Mouse (Mus musculus): ENCODE data around the gene Gemin7. TPM values are rescaled to one million over a fixed set of nuclear protein-coding genes. Genes with fewer than 3 reads are reported as not detected.

The Gemin7 gene
- total and polyA plus RNA-seq, 3 experiments, result 63.2 to 101 (median 64.4) TPM

DNA sequence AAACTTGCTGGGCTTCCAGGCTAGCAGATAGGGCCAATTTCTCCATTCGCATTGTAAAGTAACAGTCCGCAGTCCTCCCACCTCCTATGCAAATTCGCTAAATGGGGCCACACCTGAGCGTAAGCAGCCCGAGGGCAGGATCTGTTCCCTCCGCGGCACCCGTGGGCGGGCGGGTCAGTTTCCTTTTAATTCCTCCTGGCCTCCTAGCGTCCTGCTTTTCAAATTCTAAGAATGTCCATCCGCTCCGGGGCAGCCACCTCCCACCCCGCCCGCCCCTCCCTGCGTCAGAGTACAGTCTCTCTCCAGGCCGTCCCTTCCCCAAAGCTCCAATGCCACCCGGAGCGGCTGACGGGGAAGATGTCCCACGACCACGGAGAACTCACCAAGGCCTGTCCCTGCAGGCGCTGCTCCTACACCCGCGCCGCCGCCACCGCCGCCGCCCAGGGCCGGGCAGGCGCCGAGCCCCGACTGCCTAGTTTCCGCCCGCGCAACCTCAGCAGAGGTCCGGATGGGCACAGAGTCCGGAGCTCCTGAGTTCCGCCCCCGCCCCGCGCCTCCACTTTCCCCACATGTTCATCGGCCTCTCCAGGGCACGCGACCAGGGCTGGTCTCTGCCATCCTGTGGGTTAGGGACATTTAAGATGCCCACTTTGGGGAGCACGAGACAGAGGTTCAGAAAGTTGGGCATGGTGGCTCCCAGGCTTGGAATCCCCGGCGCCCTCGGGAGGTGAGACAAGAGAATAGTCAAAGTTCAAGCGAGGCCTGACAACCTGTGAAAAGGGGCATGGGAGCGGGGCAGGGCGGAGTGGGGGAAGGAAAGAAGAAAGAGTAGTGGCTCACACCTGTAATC, 4.2 kb downstream of the Gemin7 start (continued):
- TF ChIP-seq ETS1 (conservative IDR thresholded peaks at IDR 0.05; ENCODE audit: low read depth, low read length), result no peak; the same call in 1 of the 2 replicates

DNA sequence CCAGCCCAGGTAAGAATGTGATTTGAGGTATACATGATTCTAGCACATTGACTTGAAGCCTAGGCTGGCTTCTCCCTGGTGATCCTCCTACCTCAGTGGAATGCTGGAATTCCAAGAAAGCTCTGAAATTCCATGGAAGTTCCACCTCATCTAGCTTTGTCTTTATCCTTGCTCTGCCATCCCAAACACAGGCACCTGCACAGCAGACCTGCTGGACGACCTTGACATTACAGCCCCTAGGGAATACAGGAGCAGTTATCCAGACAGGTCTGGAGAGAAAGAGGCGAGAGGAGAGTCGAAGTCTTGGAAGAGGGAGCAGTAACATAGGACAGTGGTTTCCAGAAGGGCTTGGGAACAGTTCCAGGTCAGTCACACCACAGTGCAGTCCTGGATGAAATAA, 7.7 kb downstream of the Gemin7 start:
- in situ Hi-C loops (cut with MboI; ENCODE audit: low pct_ligation_motif_present, low pct_unique_long_range_greater_than_20kb, low sequenced_read_pairs), result loop anchor here (10.0 to 25.0 kb wide), 2 partner anchors 65 to 157 kb away; partner anchors contain the start of genes Bloc1s3, Ckm, Klc3 and Trappc6a
- no peaks in the 10 kb centered on the region for H3K27me3 ChIP-seq (replicated peaks)

DNA sequence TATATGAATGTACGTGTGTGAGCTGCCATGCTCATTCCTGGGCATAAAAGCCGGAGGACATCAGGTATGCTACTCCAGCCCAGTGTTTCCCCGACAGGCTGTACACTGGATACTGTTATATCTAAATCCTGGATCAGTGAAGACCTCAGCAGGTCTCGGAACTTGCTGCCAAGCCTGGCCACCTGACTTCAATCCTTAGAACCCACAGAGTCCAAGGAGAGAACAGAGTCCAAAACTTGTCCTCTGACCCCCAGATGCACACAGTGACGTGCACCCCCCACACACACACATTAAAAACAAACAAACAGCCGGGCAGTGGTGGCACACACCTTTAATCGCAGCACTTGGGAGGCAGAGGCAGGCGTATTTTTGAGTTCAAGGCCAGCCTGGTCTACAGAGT, 10.0 kb downstream of the Gemin7 start:
- Histone ChIP-seq H3K9ac (ENCODE audit: insufficient read depth, low read depth) (no peak overlapping the region), H3K4me1 (ENCODE audit: control insufficient read depth in 1 of 2, insufficient read depth in 2 of 2) (peaks cover 3 to 39% of the 10 kb centered on the region in 2 experiments; a peak in 3 of 4 replicates), H3K36me3 (replicated peaks in 1 of 2; ENCODE audit: control insufficient read depth in 1 of 2, insufficient read depth in 1 of 2, low read length in 1 of 2) (peaks cover 48 to 81% of the 10 kb centered on the region in 2 experiments), H3K27me3 (replicated peaks) (no peaks in the 10 kb centered on the region), H3K9me3 (replicated peaks; ENCODE audit: low read length) (peaks cover 13% of the 10 kb centered on the region), H3K27ac (ENCODE audit: insufficient read depth, low read depth) (no peak overlapping the region), H3K4me2 (ENCODE audit: insufficient read depth, low read depth, poor library complexity, severe bottlenecking) (no peak overlapping the region), H3K4me3 (replicated peaks in 1 of 3; ENCODE audit: low read depth in 2 of 3, low read length in 2 of 3, poor library complexity in 1 of 3) (no peak overlapping the region), H3K79me2 (replicated peaks; ENCODE audit: control insufficient read depth, extremely low read depth, insufficient read depth, poor library complexity, severe bottlenecking) (peaks cover 38% of the 10 kb centered on the region)
- in situ Hi-C loops (cut with MboI; ENCODE audit: low pct_ligation_motif_present, low pct_unique_long_range_greater_than_20kb, low sequenced_read_pairs) (loop anchor here (25.0 kb wide), 1 partner anchor 155 kb away; the partner anchor contains the start of genes Ckm and Klc3), dilution Hi-C loops (cut with MboI; ENCODE audit: extremely low pct_ligation_motif_present, extremely low pct_unique_long_range_greater_than_20kb, low sequenced_read_pairs) (no loop called here)
- DNase-seq (ENCODE audit: extremely low read depth), result no peak
- TF ChIP-seq MAX (IDR thresholded peaks at IDR 0.05; ENCODE audit: low read length) (no peak), ZKSCAN1 (IDR thresholded peaks at IDR 0.05; ENCODE audit: borderline replicate concordance, low read depth, low read length) (no peak), USF1 (IDR thresholded peaks at IDR 0.05; ENCODE audit: low read depth, low read length) (no peak)

More for the DNA sequence above, 7.7 kb downstream of the Gemin7 start:
- dilution Hi-C loops (cut with MboI; ENCODE audit: extremely low pct_ligation_motif_present, extremely low pct_unique_long_range_greater_than_20kb, low sequenced_read_pairs), result no loop called here
- no peak for DNase-seq (ENCODE audit: extremely low read depth)
- TF ChIP-seq SIN3A (IDR thresholded peaks at IDR 0.05; ENCODE audit: low read length), result no peak
- no peak for TF ChIP-seq NELFE (IDR thresholded peaks at IDR 0.05; ENCODE audit: low read depth, low read length)
- no peak for TF ChIP-seq JUND (conservative IDR thresholded peaks at IDR 0.05; ENCODE audit: low read depth, low read length)
- Histone ChIP-seq H3K9ac (ENCODE audit: insufficient read depth, low read depth) (no peak overlapping the region), H3K27ac (ENCODE audit: insufficient read depth, low read depth) (no peak overlapping the region), H3K4me1 (ENCODE audit: control insufficient read depth in 1 of 2, insufficient read depth in 2 of 2) (peaks cover 5 to 36% of the 10 kb centered on the region in 2 experiments; a peak in 3 of 4 replicates), H3K4me2 (ENCODE audit: insufficient read depth, low read depth, poor library complexity, severe bottlenecking) (no peak overlapping the region), H3K4me3 (replicated peaks in 1 of 3; ENCODE audit: low read depth in 2 of 3, low read length in 2 of 3, poor library complexity in 1 of 3) (no peak overlapping the region), H3K9me3 (replicated peaks; ENCODE audit: low read length) (peaks cover 10% of the 10 kb centered on the region), H3K79me2 (replicated peaks; ENCODE audit: control insufficient read depth, extremely low read depth, insufficient read depth, poor library complexity, severe bottlenecking) (peaks cover 42% of the 10 kb centered on the region), H3K36me3 (replicated peaks in 1 of 2; ENCODE audit: control insufficient read depth in 1 of 2, insufficient read depth in 1 of 2, low read length in 1 of 2) (peaks cover 45 to 66% of the 10 kb centered on the region in 2 experiments)

DNA sequence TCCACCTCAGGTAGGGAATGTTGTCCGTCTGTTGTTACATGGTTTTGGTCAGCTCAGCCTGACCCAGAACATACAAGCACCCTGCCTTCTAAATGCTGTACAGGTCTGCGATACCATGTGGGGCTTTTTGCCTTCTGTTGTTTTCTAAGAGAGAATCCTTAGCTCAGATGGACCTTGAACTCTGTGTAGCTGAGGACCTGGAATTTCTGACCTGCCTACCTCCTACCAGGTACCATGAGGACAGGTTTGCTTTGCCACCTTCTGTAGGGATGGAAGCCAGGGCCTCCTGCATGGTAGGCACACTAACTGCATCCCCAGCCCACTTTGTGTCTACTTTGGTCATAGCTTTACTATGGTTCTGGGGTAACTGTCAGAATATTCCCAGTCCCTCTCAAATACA, 11.6 kb downstream of the Gemin7 start:
- dilution Hi-C loops (cut with MboI; ENCODE audit: extremely low pct_ligation_motif_present, extremely low pct_unique_long_range_greater_than_20kb, low sequenced_read_pairs) (no loop called here), in situ Hi-C loops (cut with MboI; ENCODE audit: low pct_ligation_motif_present, low pct_unique_long_range_greater_than_20kb, low sequenced_read_pairs) (loop anchor here (25.0 kb wide), 1 partner anchor 154 kb away; the partner anchor contains the start of genes Ckm and Klc3)
- no peak overlapping the region for H3K4me3 ChIP-seq (replicated peaks in 1 of 3; ENCODE audit: low read depth in 2 of 3, low read length in 2 of 3, poor library complexity in 1 of 3)
- peaks cover 35% of the 10 kb centered on the region for H3K79me2 ChIP-seq (replicated peaks; ENCODE audit: control insufficient read depth, extremely low read depth, insufficient read depth, poor library complexity, severe bottlenecking)
- H3K36me3 ChIP-seq (replicated peaks in 1 of 2; ENCODE audit: control insufficient read depth in 1 of 2, insufficient read depth in 1 of 2, low read length in 1 of 2), result peaks cover 48 to 72% of the 10 kb centered on the region in 2 experiments
- TF ChIP-seq SIN3A (IDR thresholded peaks at IDR 0.05; ENCODE audit: low read length), result no peak
- TF ChIP-seq TCF12 (IDR thresholded peaks at IDR 0.05; ENCODE audit: low read depth, low read length), result no peak
- no peak overlapping the region for H3K4me2 ChIP-seq (ENCODE audit: insufficient read depth, low read depth, poor library complexity, severe bottlenecking)
- H3K9me3 ChIP-seq (replicated peaks; ENCODE audit: low read length), result peaks cover 13% of the 10 kb centered on the region
- peaks cover 0 to 29% of the 10 kb centered on the region in 2 experiments; a peak in 2 of 4 replicates for H3K4me1 ChIP-seq (ENCODE audit: control insufficient read depth in 1 of 2, insufficient read depth in 2 of 2)
- DNase-seq (ENCODE audit: extremely low read depth), result no peak
- no peaks in the 10 kb centered on the region for H3K27me3 ChIP-seq (replicated peaks)
- H3K27ac ChIP-seq (ENCODE audit: insufficient read depth, low read depth), result no peak overlapping the region
- no peak overlapping the region for H3K9ac ChIP-seq (ENCODE audit: insufficient read depth, low read depth)

Data from CH12.LX (cell line).